Mouse (Mus musculus) intestine, embryonic 14.5 days (tissue): ENCODE results near the gene Zfp451. TPM values are rescaled to one million over a fixed set of nuclear protein-coding genes. Genes with fewer than 3 reads are reported as not detected.
A peak's percentile ranks its signal among the peaks of the same experiment; 100 is the strongest.
"Not testable (repeated sequence)": the region's sequence is repeated elsewhere in the genome, so short reads cannot be mapped to it uniquely, and the experiment has no call there.

ENCODE experiments used
- ATAC-seq: fragments of 200-750 bp; cut with Nextera tagmentation; replicated peaks from 2 replicates; pipeline ENCODE4 v1.8.0; 2017; ENCODE audit warnings: low read depth, moderate number of reproducible peaks, moderate TSS enrichment, moderate library complexity; ENCODE audit not compliant: low FRiP score, low TSS enrichment
- DNase-seq: peaks from one replicate; pipeline ENCODE4 v3.0.0-alpha.2; 2018; ENCODE audit warnings: low spot score
- H3K27ac ChIP-seq: fragments of 300-500 bp; sonication (generic); 2 replicates; pipeline ENCODE4 v1.5.1; 2014; ENCODE audit warnings: low read depth, mild to moderate bottlenecking, control low read depth
- H3K27me3 ChIP-seq: fragments of 300-500 bp; sonication (generic); replicated peaks from 2 replicates; pipeline ENCODE4 v1.6.1; 2014; ENCODE audit warnings: low read length, control low read depth; ENCODE audit not compliant: control insufficient read depth, insufficient read depth
- H3K36me3 ChIP-seq: fragments of 300-500 bp; sonication (generic); 2 replicates; pipeline ENCODE4 v1.6.1; 2014; ENCODE audit warnings: low read length, control low read depth; ENCODE audit not compliant: control insufficient read depth, insufficient read depth
- H3K4me1 ChIP-seq: fragments of 300-500 bp; sonication (generic); replicated peaks from 2 replicates; pipeline ENCODE4 v1.6.1; 2014; ENCODE audit warnings: low read length, control low read depth, mixed read lengths; ENCODE audit not compliant: control insufficient read depth, insufficient read depth
- H3K4me2 ChIP-seq: fragments of 300-500 bp; sonication (generic); 2 replicates; pipeline ENCODE4 v1.6.1; 2014; ENCODE audit warnings: low read length
- H3K4me3 ChIP-seq: fragments of 300-500 bp; sonication (generic); 2 replicates; pipeline ENCODE4 v1.5.1; 2014; ENCODE audit warnings: low read depth, low read length, control low read depth, mixed read lengths
- H3K9ac ChIP-seq: fragments of 300-500 bp; sonication (generic); 2 replicates; pipeline ENCODE4 v1.6.1; 2014; ENCODE audit warnings: mild to moderate bottlenecking, low read length
- H3K9me3 ChIP-seq: fragments of 300-500 bp; sonication (generic); 2 replicates; pipeline ENCODE4 v1.6.1; 2016; ENCODE audit warnings: low read length, control low read depth; ENCODE audit not compliant: control insufficient read depth
- WGBS: fragments of 180-500 bp; shearing (Covaris S2); extraction: QIAGEN DNeasy Blood & Tissue Kit; methylation state at CpG from one replicate; pipeline ENCODE4 v1.1.7; 2014; 5-methylcytosine and 5-hydroxymethylcytosine counted together
- polyA plus RNA-seq: library from polyadenylated mRNA; unstranded; fragments of >200 nt; fragmentation: Nextera tagmentation; extraction: Ambion mirVana; gene quantifications from 2 replicates; pipeline ENCODE4 v1.2.1, GENCODE M21; 2014

Zfp451 gene
- polyA plus RNA-seq, 1 experiment from 2014 or later: 26.4 TPM

GRCm38 (mm10) chr1:33755799-33756198 lies 58.6 kb downstream of the Zfp451 start:
- H3K27me3 ChIP-seq: no peaks in the 10 kb centered on the region
- ATAC-seq (no peak), DNase-seq (no peak)
- H3K4me1 ChIP-seq: peaks cover 6% of the 10 kb centered on the region; the same call in 1 of the 2 replicates
- WGBS: 76% methylated on average over 7 of the region's 7 CpGs
- peak overlapping the region; percentile 86 for H3K4me2 ChIP-seq
- H3K4me3 ChIP-seq: peak overlapping the region; percentile 65; the same call in 1 of the 2 replicates
- H3K9me3 ChIP-seq: no peaks in the 10 kb centered on the region
- H3K9ac ChIP-seq: no peak overlapping the region
- H3K27ac ChIP-seq: peak overlapping the region; percentile 1; the same call in 1 of the 2 replicates
- H3K36me3 ChIP-seq: peaks cover 7% of the 10 kb centered on the region; the same call in 1 of the 2 replicates

GRCm38 (mm10) chr1:33754965-33755735 lies 59.2 kb downstream of the Zfp451 start:
- H3K36me3 ChIP-seq: peaks cover under 1% of the 10 kb centered on the region; the same call in 1 of the 2 replicates
- H3K9ac ChIP-seq: no peak overlapping the region
- H3K9me3 ChIP-seq: no peaks in the 10 kb centered on the region
- no peak overlapping the region; the same call in 1 of the 2 replicates for H3K4me2 ChIP-seq
- no peaks in the 10 kb centered on the region for H3K27me3 ChIP-seq
- ATAC-seq (no peak), DNase-seq (no peak)
- no peak overlapping the region for H3K4me3 ChIP-seq
- WGBS: 76% methylated on average over 21 of the region's 21 CpGs
- H3K4me1 ChIP-seq: peaks cover 6% of the 10 kb centered on the region; the same call in 1 of the 2 replicates
- no peak overlapping the region for H3K27ac ChIP-seq

- Histone ChIP-seq H3K9me3 (no peaks in the 10 kb centered on the region), H3K4me1 (peaks cover 6% of the 10 kb centered on the region; the same call in 1 of the 2 replicates), H3K9ac (no peak overlapping the region), H3K4me2 (no peak overlapping the region), H3K36me3 (no peaks in the 10 kb centered on the region; the same call in 1 of the 2 replicates), H3K4me3 (no peak overlapping the region), H3K27ac (no peak overlapping the region), H3K27me3 (no peaks in the 10 kb centered on the region)
- DNase-seq (no peak), ATAC-seq (no peak)
- 89% methylated on average over 17 of the region's 17 CpGs for WGBS
Observed at GRCm38 (mm10) chr1:33754089-33754488, 60.3 kb downstream of the Zfp451 start.

GRCm38 (mm10) chr1:33751283-33751682 lies 63.1 kb downstream of the Zfp451 start:
- H3K27me3 ChIP-seq: no peaks in the 10 kb centered on the region

GRCm38 (mm10) chr1:33749709-33750108 lies 64.7 kb downstream of the Zfp451 start:
- not testable (repeated sequence) for H3K9ac ChIP-seq, H3K4me2 ChIP-seq, ATAC-seq, H3K9me3 ChIP-seq, H3K27me3 ChIP-seq, DNase-seq, H3K4me3 ChIP-seq, H3K27ac ChIP-seq, H3K4me1 ChIP-seq
- 87% methylated on average over 4 of the region's 4 CpGs for WGBS
- peaks cover 16% of the 10 kb centered on the region; the same call in 1 of the 2 replicates for H3K36me3 ChIP-seq

More at GRCm38 (mm10) chr1:33751283-33751682, 63.1 kb downstream of the Zfp451 start:
- Histone ChIP-seq H3K4me1 (peaks cover 5% of the 10 kb centered on the region; the same call in 1 of the 2 replicates), H3K27ac (no peak overlapping the region), H3K9me3 (no peaks in the 10 kb centered on the region), H3K36me3 (peaks cover 7% of the 10 kb centered on the region; the same call in 1 of the 2 replicates), H3K4me2 (no peak overlapping the region), H3K4me3 (no peak overlapping the region), H3K9ac (no peak overlapping the region)
- DNase-seq (no peak), ATAC-seq (no peak)
- WGBS: 91% methylated on average over 10 of the region's 10 CpGs

- DNase-seq (no peak), ATAC-seq (no peak)
- Histone ChIP-seq H3K36me3 (peaks cover 20% of the 10 kb centered on the region; the same call in 1 of the 2 replicates), H3K9me3 (no peaks in the 10 kb centered on the region), H3K4me1 (no peaks in the 10 kb centered on the region), H3K4me3 (no peak overlapping the region), H3K9ac (no peak overlapping the region), H3K27me3 (no peaks in the 10 kb centered on the region), H3K27ac (no peak overlapping the region), H3K4me2 (no peak overlapping the region)
- WGBS: 96% methylated on average over 11 of the region's 11 CpGs
Observed at GRCm38 (mm10) chr1:33749109-33749508, 65.3 kb downstream of the Zfp451 start.

GRCm38 (mm10) chr1:33745901-33746300 lies 68.5 kb downstream of the Zfp451 start:
- DNase-seq: no peak

GRCm38 (mm10) chr1:33744815-33745214 lies 69.6 kb downstream of the Zfp451 start:
- not testable (repeated sequence) for H3K27ac ChIP-seq, H3K4me1 ChIP-seq, H3K9ac ChIP-seq, H3K4me3 ChIP-seq, H3K4me2 ChIP-seq, H3K27me3 ChIP-seq, ATAC-seq, H3K9me3 ChIP-seq, DNase-seq
- peaks cover 43% of the 10 kb centered on the region for H3K36me3 ChIP-seq
- WGBS: 94% methylated on average over 8 of the region's 9 CpGs

More at GRCm38 (mm10) chr1:33745901-33746300, 68.5 kb downstream of the Zfp451 start:
- WGBS: 90% methylated on average over 4 of the region's 4 CpGs
- ATAC-seq: no peak
- no peak overlapping the region for H3K27ac ChIP-seq
- H3K4me3 ChIP-seq: no peak overlapping the region
- no peaks in the 10 kb centered on the region for H3K9me3 ChIP-seq
- H3K27me3 ChIP-seq: no peaks in the 10 kb centered on the region
- H3K4me1 ChIP-seq: no peaks in the 10 kb centered on the region
- peaks cover 32% of the 10 kb centered on the region for H3K36me3 ChIP-seq
- H3K9ac ChIP-seq: no peak overlapping the region
- H3K4me2 ChIP-seq: no peak overlapping the region
